Mouse (Mus musculus): ENCODE measurements around the gene Mrpl24. TPM values are rescaled to one million over a fixed set of nuclear protein-coding genes. Genes with fewer than 3 reads are reported as not detected.
"Not testable (repeated sequence)": the region's sequence is repeated elsewhere in the genome, so short reads cannot be mapped to it uniquely, and the experiment has no call there.

Mrpl24 gene
- polyA plus RNA-seq (2015; fragmentation: Nextera tagmentation; extraction: Ambion mirVana), result 77.5 and 79.3 TPM in 2 replicates

GRCm38 (mm10) chr3:87919336-87920108 is at the start of gene Mrpl24:
TSS of gene Mrpl24 (plus strand) at chr3:87919506.
- peak; percentile 88 for ATAC-seq (ENCODE audit: low read depth)
- Histone ChIP-seq H3K4me3 (ENCODE audit: low read length) (peak within 1 kb of the TSS; percentile 69), H3K36me3 (ENCODE audit: control insufficient read depth, insufficient read depth, low read length) (peaks cover 42% of the 10 kb centered on the region), H3K27me3 (ENCODE audit: control insufficient read depth, insufficient read depth, low read depth, low read length) (no peaks in the 10 kb centered on the region), H3K9me3 (ENCODE audit: control insufficient read depth, low read length) (no peaks in the 10 kb centered on the region), H3K4me2 (ENCODE audit: low read depth, low read length) (peak within 1 kb of the TSS; percentile 62), H3K27ac (ENCODE audit: low read length) (peak within 1 kb of the TSS; percentile 90), H3K9ac (ENCODE audit: low read length) (peak within 1 kb of the TSS; percentile 78), H3K4me1 (replicated peaks; ENCODE audit: control insufficient read depth, insufficient read depth, low read length) (peaks cover 2% of the 10 kb centered on the region; the same call in 1 of the 2 replicates)
- under 1% methylated on average over 30 of the region's 30 CpGs for WGBS

GRCm38 (mm10) chr3:87877730-87878129 is 41.6 kb upstream of the Mrpl24 start:
- H3K4me3 ChIP-seq (ENCODE audit: low read length), result no peak overlapping the region

GRCm38 (mm10) chr3:87884291-87884690 is 35.0 kb upstream of the Mrpl24 start:
- peak overlapping the region; percentile 97 for H3K4me2 ChIP-seq (ENCODE audit: low read depth, low read length)
- H3K4me1 ChIP-seq (replicated peaks; ENCODE audit: control insufficient read depth, insufficient read depth, low read length), result peaks cover 16% of the 10 kb centered on the region
- 3% methylated on average over 3 of the region's 3 CpGs for WGBS
- peak overlapping the region; percentile 98 for H3K9ac ChIP-seq (ENCODE audit: low read length)
- H3K4me3 ChIP-seq (ENCODE audit: low read length), result peak overlapping the region; percentile 100
- peaks cover 6% of the 10 kb centered on the region; the same call in 1 of the 2 replicates for H3K9me3 ChIP-seq (ENCODE audit: control insufficient read depth, low read length)
- no peaks in the 10 kb centered on the region for H3K27me3 ChIP-seq (ENCODE audit: control insufficient read depth, insufficient read depth, low read depth, low read length)
- peak overlapping the region; percentile 93 for H3K27ac ChIP-seq (ENCODE audit: low read length)
- no peak for ATAC-seq (ENCODE audit: low read depth)
- H3K36me3 ChIP-seq (ENCODE audit: control insufficient read depth, insufficient read depth, low read length), result peaks cover 9% of the 10 kb centered on the region

More at GRCm38 (mm10) chr3:87877730-87878129, 41.6 kb upstream of the Mrpl24 start:
- WGBS, result 84% methylated on average over 4 of the region's 4 CpGs
- Histone ChIP-seq H3K9ac (ENCODE audit: low read length) (no peak overlapping the region), H3K36me3 (ENCODE audit: control insufficient read depth, insufficient read depth, low read length) (peaks cover 11% of the 10 kb centered on the region), H3K27ac (ENCODE audit: low read length) (no peak overlapping the region), H3K9me3 (ENCODE audit: control insufficient read depth, low read length) (no peaks in the 10 kb centered on the region), H3K4me1 (replicated peaks; ENCODE audit: control insufficient read depth, insufficient read depth, low read length) (no peaks in the 10 kb centered on the region), H3K4me2 (ENCODE audit: low read depth, low read length) (no peak overlapping the region), H3K27me3 (ENCODE audit: control insufficient read depth, insufficient read depth, low read depth, low read length) (no peaks in the 10 kb centered on the region)
- ATAC-seq (ENCODE audit: low read depth), result no peak

- Histone ChIP-seq H3K4me1 (replicated peaks; ENCODE audit: control insufficient read depth, insufficient read depth, low read length) (peaks cover 16% of the 10 kb centered on the region), H3K36me3 (ENCODE audit: control insufficient read depth, insufficient read depth, low read length) (peaks cover 8% of the 10 kb centered on the region), H3K9ac (ENCODE audit: low read length) (peak overlapping the region; percentile 98), H3K4me3 (ENCODE audit: low read length) (peak overlapping the region; percentile 100), H3K27ac (ENCODE audit: low read length) (peak overlapping the region; percentile 93), H3K27me3 (ENCODE audit: control insufficient read depth, insufficient read depth, low read depth, low read length) (no peaks in the 10 kb centered on the region), H3K4me2 (ENCODE audit: low read depth, low read length) (peak overlapping the region; percentile 97), H3K9me3 (ENCODE audit: control insufficient read depth, low read length) (peaks cover 6% of the 10 kb centered on the region; the same call in 1 of the 2 replicates)
- WGBS, result 0% methylated on average over 24 of the region's 28 CpGs
- peak; percentile 2; the same call in 1 of the 2 replicates for ATAC-seq (ENCODE audit: low read depth)
Measured at GRCm38 (mm10) chr3:87884708-87885251, 34.5 kb upstream of the Mrpl24 start.

GRCm38 (mm10) chr3:87885281-87886003 is 33.9 kb upstream of the Mrpl24 start, which contains the start of gene Prcc:
TSS of gene Prcc (minus strand) at chr3:87885608.
- Histone ChIP-seq H3K4me3 (ENCODE audit: low read length) (peak within 1 kb of the TSS; percentile 100), H3K4me2 (ENCODE audit: low read depth, low read length) (peak within 1 kb of the TSS; percentile 97), H3K27ac (ENCODE audit: low read length) (peak within 1 kb of the TSS; percentile 93), H3K9me3 (ENCODE audit: control insufficient read depth, low read length) (peaks cover 6% of the 10 kb centered on the region; the same call in 1 of the 2 replicates), H3K36me3 (ENCODE audit: control insufficient read depth, insufficient read depth, low read length) (peaks cover 6% of the 10 kb centered on the region), H3K27me3 (ENCODE audit: control insufficient read depth, insufficient read depth, low read depth, low read length) (no peaks in the 10 kb centered on the region), H3K4me1 (replicated peaks; ENCODE audit: control insufficient read depth, insufficient read depth, low read length) (peaks cover 16% of the 10 kb centered on the region), H3K9ac (ENCODE audit: low read length) (peak within 1 kb of the TSS; percentile 98)
- peak; percentile 98 for ATAC-seq (ENCODE audit: low read depth)
- under 1% methylated on average over 33 of the region's 33 CpGs for WGBS

- Histone ChIP-seq H3K27ac (ENCODE audit: low read length) (no peak overlapping the region), H3K27me3 (ENCODE audit: control insufficient read depth, insufficient read depth, low read depth, low read length) (no peaks in the 10 kb centered on the region), H3K9me3 (ENCODE audit: control insufficient read depth, low read length) (peaks cover 6% of the 10 kb centered on the region; the same call in 1 of the 2 replicates), H3K9ac (ENCODE audit: low read length) (peak overlapping the region; percentile 55), H3K4me3 (ENCODE audit: low read length) (peak overlapping the region; percentile 100), H3K4me2 (ENCODE audit: low read depth, low read length) (peak overlapping the region; percentile 44), H3K36me3 (ENCODE audit: control insufficient read depth, insufficient read depth, low read length) (peaks cover 2% of the 10 kb centered on the region; the same call in 1 of the 2 replicates), H3K4me1 (replicated peaks; ENCODE audit: control insufficient read depth, insufficient read depth, low read length) (peaks cover 16% of the 10 kb centered on the region)
- 8% methylated on average over 10 of the region's 10 CpGs for WGBS
- ATAC-seq (ENCODE audit: low read depth), result peak; percentile 13
Measured at GRCm38 (mm10) chr3:87886004-87886365, 33.3 kb upstream of the Mrpl24 start.

GRCm38 (mm10) chr3:87886416-87886815 is 32.9 kb upstream of the Mrpl24 start:
- Histone ChIP-seq H3K4me2 (ENCODE audit: low read depth, low read length) (peak overlapping the region; percentile 44), H3K27me3 (ENCODE audit: control insufficient read depth, insufficient read depth, low read depth, low read length) (no peaks in the 10 kb centered on the region), H3K9me3 (ENCODE audit: control insufficient read depth, low read length) (peaks cover 6% of the 10 kb centered on the region; the same call in 1 of the 2 replicates), H3K36me3 (ENCODE audit: control insufficient read depth, insufficient read depth, low read length) (no peaks in the 10 kb centered on the region), H3K4me3 (ENCODE audit: low read length) (peak overlapping the region; percentile 100), H3K4me1 (replicated peaks; ENCODE audit: control insufficient read depth, insufficient read depth, low read length) (peaks cover 16% of the 10 kb centered on the region), H3K9ac (ENCODE audit: low read length) (peak overlapping the region; percentile 55), H3K27ac (ENCODE audit: low read length) (no peak overlapping the region)
- no peak for ATAC-seq (ENCODE audit: low read depth)
- 85% methylated on average over 6 of the region's 6 CpGs for WGBS

GRCm38 (mm10) chr3:87887400-87887799 is 31.9 kb upstream of the Mrpl24 start:
- H3K27ac ChIP-seq (ENCODE audit: low read length); H3K9ac ChIP-seq (ENCODE audit: low read length); H3K27me3 ChIP-seq (ENCODE audit: control insufficient read depth, insufficient read depth, low read depth, low read length); H3K36me3 ChIP-seq (ENCODE audit: control insufficient read depth, insufficient read depth, low read length); H3K4me2 ChIP-seq (ENCODE audit: low read depth, low read length); ATAC-seq (ENCODE audit: low read depth); H3K9me3 ChIP-seq (ENCODE audit: control insufficient read depth, low read length); H3K4me3 ChIP-seq (ENCODE audit: low read length): not testable (repeated sequence)
- H3K4me1 ChIP-seq (replicated peaks; ENCODE audit: control insufficient read depth, insufficient read depth, low read length), result peaks cover 16% of the 10 kb centered on the region
- WGBS, result 83% methylated on average over 4 of the region's 4 CpGs

- 58% methylated on average over 3 of the region's 3 CpGs for WGBS
- H3K4me1 ChIP-seq (replicated peaks; ENCODE audit: control insufficient read depth, insufficient read depth, low read length), result no peaks in the 10 kb centered on the region
- H3K4me2 ChIP-seq (ENCODE audit: low read depth, low read length), result no peak overlapping the region
- H3K9me3 ChIP-seq (ENCODE audit: control insufficient read depth, low read length), result peaks cover 6% of the 10 kb centered on the region; the same call in 1 of the 2 replicates
- H3K27me3 ChIP-seq (ENCODE audit: control insufficient read depth, insufficient read depth, low read depth, low read length), result no peaks in the 10 kb centered on the region
- no peak overlapping the region for H3K9ac ChIP-seq (ENCODE audit: low read length)
- no peaks in the 10 kb centered on the region for H3K36me3 ChIP-seq (ENCODE audit: control insufficient read depth, insufficient read depth, low read length)
- ATAC-seq (ENCODE audit: low read depth), result no peak
- no peak overlapping the region for H3K27ac ChIP-seq (ENCODE audit: low read length)
- no peak overlapping the region for H3K4me3 ChIP-seq (ENCODE audit: low read length)
Measured at GRCm38 (mm10) chr3:87891481-87891880, 27.8 kb upstream of the Mrpl24 start.

Measured in lung, embryonic 16.5 days (tissue).